ENCODE assay signal across 26 mouse cellular contexts in genomic region chr1:119347749-119348148, GRCm38 (mm10).
"Had no signal": no experiment of that assay in that cellular context is flagged by ENCODE, and none has a peak within 500 bp of the region (broad histone marks: within the 10 kb centered on the region; RNA-seq: fewer than 3 reads in every experiment).

No protein-coding gene starts in this region.

- ATAC-seq: hindbrain, postnatal 0 days; intestine, embryonic 16.5 days; liver, embryonic 12.5 days had no signal

- H3K4me1 ChIP-seq: hindbrain, embryonic 15.5 days; liver, embryonic 12.5 days had no signal

- H3K36me3 ChIP-seq: heart, embryonic 13.5 days; heart, embryonic 15.5 days; hindbrain, embryonic 10.5 days; hindbrain, embryonic 12.5 days; hindbrain, embryonic 15.5 days; kidney, embryonic 15.5 days; limb, embryonic 13.5 days; limb, embryonic 15.5 days; liver, embryonic 12.5 days had no signal

- H3K4me3 ChIP-seq: heart, adult 2 months; heart, embryonic 13.5 days; heart, embryonic 15.5 days; hindbrain, embryonic 10.5 days; hindbrain, embryonic 12.5 days; hindbrain, embryonic 15.5 days; kidney, embryonic 15.5 days; limb, embryonic 13.5 days; limb, embryonic 15.5 days; liver, embryonic 12.5 days had no signal

- H3K9ac ChIP-seq: heart, embryonic 13.5 days; heart, embryonic 15.5 days; hindbrain, embryonic 12.5 days; hindbrain, embryonic 15.5 days; kidney, embryonic 15.5 days; limb, embryonic 13.5 days; limb, embryonic 15.5 days; liver, embryonic 12.5 days; liver, embryonic 14.5 days had no signal

- H3K27ac ChIP-seq: heart, adult 2 months; heart, embryonic 13.5 days; heart, embryonic 15.5 days; hindbrain, embryonic 10.5 days; hindbrain, embryonic 12.5 days; hindbrain, embryonic 15.5 days; hindbrain, postnatal 0 days; kidney, embryonic 15.5 days; kidney, postnatal 0 days; limb, embryonic 13.5 days; liver, embryonic 12.5 days; liver, embryonic 14.5 days had no signal

- H3K4me2 ChIP-seq: heart, embryonic 11.5 days; heart, embryonic 13.5 days; heart, embryonic 15.5 days; hindbrain, embryonic 12.5 days; hindbrain, embryonic 15.5 days; kidney, embryonic 15.5 days; limb, embryonic 15.5 days; liver, embryonic 12.5 days had no signal

- DNase-seq: gastrocnemius, postnatal 10 days; gastrocnemius, postnatal 25 days; heart, postnatal 4 days; kidney, adult 11 months; kidney, adult 2 months; kidney, adult 9 months; kidney, postnatal 14 days; kidney, postnatal 36 days; layer of hippocampus, adult 9-11 months; layer of hippocampus, postnatal 36 days; left cerebral cortex, postnatal 4 days had no signal

- H3K9me3 ChIP-seq: heart, embryonic 15.5 days; hindbrain, embryonic 12.5 days; hindbrain, embryonic 15.5 days; kidney, embryonic 15.5 days; limb, embryonic 13.5 days; limb, embryonic 15.5 days; liver, embryonic 12.5 days had no signal

- H3K27me3 ChIP-seq: heart, embryonic 15.5 days; hindbrain, embryonic 15.5 days; kidney, embryonic 15.5 days; limb, embryonic 13.5 days; limb, embryonic 15.5 days; liver, embryonic 12.5 days had no signal
